Mouse (Mus musculus) bone marrow, adult 2 months (tissue): ENCODE measurements around the gene Soga1. TPM values are rescaled to one million over a fixed set of nuclear protein-coding genes. Genes with fewer than 3 reads are reported as not detected.

Experiments
- H3K27ac ChIP-seq: fragments of 200-500 bp; 2 replicates; pipeline ENCODE4 v1.5.1; 2012; ENCODE audit warnings: low read depth, mild to moderate bottlenecking, control low read depth, inconsistent platforms, low read length; ENCODE audit not compliant: control insufficient read depth, poor library complexity, insufficient read depth
- H3K4me1 ChIP-seq: fragments of 200-500 bp; 2 replicates; pipeline ENCODE4 v1.6.1; 2011; ENCODE audit warnings: low read length; ENCODE audit not compliant: control insufficient read depth, insufficient read depth
- H3K4me3 ChIP-seq: fragments of 200-500 bp; replicated peaks from 2 replicates; pipeline ENCODE3; 2011; ENCODE audit warnings: mild to moderate bottlenecking, low read depth, low read length, control low read depth; ENCODE audit not compliant: control insufficient read depth
- CTCF ChIP-seq: fragments of 200-500 bp; IDR thresholded peaks from 2 replicates; pipeline ENCODE4 v1.5.1; 2011; ENCODE audit warnings: low read length, control low read depth; ENCODE audit not compliant: control insufficient read depth, insufficient read depth
- POLR2A ChIP-seq: fragments of 200-500 bp; IDR thresholded peaks from 2 replicates; pipeline ENCODE4 v1.6.1; 2011; ENCODE audit warnings: low read depth, mild to moderate bottlenecking, control low read depth, low read length, borderline replicate concordance; ENCODE audit not compliant: control insufficient read depth
- WGBS: fragments of 180-500 bp; shearing (Covaris S2); methylation state at CpG from one replicate; pipeline ENCODE4 v1.1.7; 2018; 5-methylcytosine and 5-hydroxymethylcytosine counted together
- polyA plus RNA-seq: library from polyadenylated mRNA; stranded (reverse); fragments of >200 nt; gene quantifications from 2 replicates; pipeline ENCODE4 v1.2.4, GENCODE M21; 2011; ENCODE audit warnings: low replicate concordance; ENCODE audit not compliant: missing spikeins, insufficient read depth, insufficient read length

The Soga1 gene
- polyA plus RNA-seq, 1 experiment: 5.0 TPM

DNA sequence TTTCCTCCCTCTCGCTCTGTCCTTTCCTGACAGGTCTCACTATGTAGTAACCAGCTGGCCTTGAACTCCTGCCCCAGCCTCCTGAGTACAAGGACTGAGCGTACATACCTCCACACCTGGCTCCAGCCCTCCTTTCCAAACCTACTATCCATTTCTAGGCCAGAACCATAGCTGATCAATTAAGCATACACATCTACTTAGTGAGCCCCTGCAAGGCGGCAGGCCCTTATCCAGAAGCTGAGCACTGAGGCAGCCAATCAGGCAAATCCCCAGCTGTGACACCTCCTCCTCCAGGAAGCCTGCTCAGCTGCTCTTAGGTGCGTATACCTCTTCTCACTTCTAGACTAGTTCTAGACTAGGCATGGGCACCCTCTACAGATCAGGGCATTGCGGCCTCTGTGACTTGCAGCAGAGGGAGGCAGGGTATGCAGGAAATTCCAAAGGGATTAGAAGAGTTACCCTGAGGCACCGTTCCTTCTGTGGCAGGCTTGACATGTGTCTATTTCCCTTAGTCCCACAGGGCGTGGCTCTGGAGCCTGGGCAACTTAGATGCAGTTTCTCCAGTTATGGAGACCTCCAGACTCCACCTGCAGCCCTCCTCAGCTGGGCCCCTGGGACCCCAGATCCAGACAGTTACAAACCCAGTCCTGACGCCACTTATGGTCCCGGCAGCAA, 6.6 kb downstream of the Soga1 start:
- WGBS: 70% methylated on average over 9 of the region's 9 CpGs
- TF ChIP-seq POLR2A: no peak
- no peak for TF ChIP-seq CTCF
- H3K4me1 ChIP-seq: peaks cover 3% of the 10 kb centered on the region
- H3K27ac ChIP-seq: no peak overlapping the region
- no peak overlapping the region for H3K4me3 ChIP-seq

DNA sequence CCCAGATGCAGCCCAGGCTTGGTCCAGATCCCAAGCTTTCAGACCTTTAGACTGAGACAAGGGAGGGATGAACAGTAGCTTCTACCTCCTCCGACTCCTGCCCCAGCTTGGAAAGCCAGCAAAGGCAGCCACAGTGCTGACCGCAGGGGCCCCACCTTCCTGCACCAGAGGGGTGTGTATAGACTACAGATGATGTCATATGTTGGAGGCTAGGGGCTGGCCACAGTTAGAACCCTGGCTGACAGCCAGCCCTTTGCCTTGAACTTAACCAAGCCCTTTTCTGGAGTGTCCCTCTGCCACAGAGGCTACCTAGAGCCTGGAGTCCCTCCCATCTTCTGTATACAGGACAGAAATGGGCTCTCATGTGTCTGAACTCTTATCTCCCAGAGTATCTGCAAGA, 7.5 kb downstream of the Soga1 start:
- 6% methylated on average over 2 of the region's 2 CpGs for WGBS

DNA sequence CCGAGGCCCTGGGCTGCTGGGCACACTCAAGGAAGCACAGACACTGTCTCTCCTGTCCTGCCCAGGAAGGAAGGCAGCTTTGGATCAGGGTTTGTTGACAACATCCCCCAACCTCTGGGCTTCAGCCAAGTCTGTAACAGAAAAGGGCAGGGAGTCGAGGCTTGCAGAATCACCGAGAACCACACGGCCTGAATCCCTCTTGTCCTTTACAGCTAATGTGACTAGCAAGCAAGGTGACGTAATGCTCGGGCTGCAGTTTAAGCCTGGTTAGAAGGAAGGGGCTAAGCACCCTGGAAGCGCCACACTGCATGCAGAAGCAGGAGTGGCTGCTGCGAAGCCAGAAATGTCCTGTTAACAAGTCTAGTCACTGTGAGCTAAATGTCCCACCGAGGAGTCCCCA, 8.7 kb downstream of the Soga1 start:
- TF ChIP-seq CTCF: no peak
- no peak for TF ChIP-seq POLR2A
- H3K4me3 ChIP-seq: no peak overlapping the region
- H3K4me1 ChIP-seq: peaks cover 4% of the 10 kb centered on the region
- H3K27ac ChIP-seq: no peak overlapping the region
- WGBS: 8% methylated on average over 9 of the region's 9 CpGs

More for the DNA sequence above, 7.5 kb downstream of the Soga1 start:
- Histone ChIP-seq H3K4me3 (no peak overlapping the region), H3K4me1 (peaks cover 3% of the 10 kb centered on the region), H3K27ac (no peak overlapping the region)
- TF ChIP-seq CTCF (no peak), POLR2A (no peak)

DNA sequence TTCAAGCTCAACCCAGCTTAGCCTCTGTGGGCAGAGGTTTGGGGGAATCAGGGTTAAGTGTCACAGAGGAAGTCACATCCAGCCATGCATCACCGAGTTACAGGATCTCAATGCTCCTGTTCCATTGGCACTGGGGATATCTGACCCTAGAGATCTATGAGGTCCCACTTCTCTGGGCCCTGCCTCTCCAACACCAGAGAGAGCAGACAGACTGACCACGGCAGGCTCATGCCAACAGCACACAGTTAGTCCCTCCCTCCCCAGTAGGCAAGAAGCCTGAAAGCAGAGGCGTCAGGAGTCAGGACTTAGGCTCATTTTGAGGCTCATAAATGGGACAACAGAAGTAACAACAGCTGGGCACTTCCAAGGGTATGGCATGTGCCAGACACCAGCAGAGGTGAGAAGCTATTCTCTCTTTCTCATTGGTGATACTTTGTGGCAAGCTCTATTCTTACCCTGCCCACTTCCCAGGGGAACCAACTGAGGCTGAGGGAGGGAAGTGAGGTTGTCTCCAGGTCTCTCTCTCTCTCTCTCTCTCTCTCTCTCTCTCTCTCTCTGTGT, 9.2 kb downstream of the Soga1 start:
- no peak overlapping the region for H3K4me3 ChIP-seq
- no peak overlapping the region for H3K27ac ChIP-seq
- H3K4me1 ChIP-seq: peaks cover 4% of the 10 kb centered on the region
- TF ChIP-seq POLR2A: no peak
- no peak for TF ChIP-seq CTCF
- WGBS: 15% methylated on average over 3 of the region's 3 CpGs

DNA sequence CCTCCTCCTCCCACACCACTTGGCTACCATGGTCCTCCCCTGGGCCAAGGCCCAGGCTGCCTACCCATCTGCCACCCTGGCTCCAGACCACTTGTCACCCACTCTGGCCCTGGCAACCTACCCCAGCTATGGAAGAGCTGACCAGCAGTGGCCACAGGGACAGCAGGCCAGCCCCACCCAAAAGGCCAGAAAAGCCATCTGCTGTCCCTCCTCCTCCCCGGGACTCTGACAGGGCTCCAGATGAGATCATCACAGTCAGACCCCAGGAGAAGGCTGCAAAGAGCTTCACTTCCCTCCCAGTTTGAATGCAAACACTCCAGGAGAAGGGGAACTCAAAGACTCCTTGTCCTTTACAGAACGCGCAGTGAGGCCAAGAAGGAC, 9.7 kb downstream of the Soga1 start:
- no peak overlapping the region for H3K4me3 ChIP-seq
- TF ChIP-seq CTCF (no peak), POLR2A (no peak)
- H3K27ac ChIP-seq: 0 out of 2 replicates have a peak overlapping the region, but pooled peaks have one; percentile 19
- H3K4me1 ChIP-seq: peaks cover 4% of the 10 kb centered on the region
- 27% methylated on average over 3 of the region's 3 CpGs for WGBS

DNA sequence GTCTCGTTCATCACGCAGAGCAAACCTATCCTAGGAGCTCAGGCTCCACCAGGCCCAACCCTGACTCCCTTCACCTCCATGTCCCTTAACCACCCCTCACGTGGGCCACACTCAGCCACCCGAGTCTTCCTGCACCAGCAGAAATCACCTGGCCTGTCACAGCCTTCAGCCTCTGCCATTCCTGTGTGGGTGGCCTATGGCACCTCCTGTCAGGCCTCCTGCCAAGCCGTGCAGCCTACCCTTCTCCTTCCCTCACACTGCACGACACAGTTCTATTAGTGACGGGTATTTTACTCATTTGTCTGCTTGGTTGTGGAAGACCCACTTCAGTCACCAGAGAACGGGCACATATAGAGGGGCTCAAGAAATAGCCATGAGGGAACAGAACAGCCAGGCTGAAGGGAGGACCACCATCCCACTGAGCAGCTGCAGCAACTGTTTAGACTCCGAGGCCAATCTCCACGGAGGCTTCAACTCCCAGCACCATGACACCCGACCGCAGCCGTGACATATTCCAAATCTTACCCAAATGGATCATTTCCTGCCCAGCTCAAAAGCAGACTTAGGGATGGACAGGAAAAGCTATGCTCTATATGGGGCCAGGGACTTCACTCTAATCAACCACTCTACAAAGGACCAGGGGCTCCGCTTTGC, 10.2 kb downstream of the Soga1 start:
- Histone ChIP-seq H3K27ac (0 out of 2 replicates have a peak overlapping the region, but pooled peaks have one; percentile 19), H3K4me3 (no peak overlapping the region), H3K4me1 (peaks cover 4% of the 10 kb centered on the region)
- 80% methylated on average over 14 of the region's 14 CpGs for WGBS
- TF ChIP-seq CTCF: no peak
- no peak for TF ChIP-seq POLR2A

DNA sequence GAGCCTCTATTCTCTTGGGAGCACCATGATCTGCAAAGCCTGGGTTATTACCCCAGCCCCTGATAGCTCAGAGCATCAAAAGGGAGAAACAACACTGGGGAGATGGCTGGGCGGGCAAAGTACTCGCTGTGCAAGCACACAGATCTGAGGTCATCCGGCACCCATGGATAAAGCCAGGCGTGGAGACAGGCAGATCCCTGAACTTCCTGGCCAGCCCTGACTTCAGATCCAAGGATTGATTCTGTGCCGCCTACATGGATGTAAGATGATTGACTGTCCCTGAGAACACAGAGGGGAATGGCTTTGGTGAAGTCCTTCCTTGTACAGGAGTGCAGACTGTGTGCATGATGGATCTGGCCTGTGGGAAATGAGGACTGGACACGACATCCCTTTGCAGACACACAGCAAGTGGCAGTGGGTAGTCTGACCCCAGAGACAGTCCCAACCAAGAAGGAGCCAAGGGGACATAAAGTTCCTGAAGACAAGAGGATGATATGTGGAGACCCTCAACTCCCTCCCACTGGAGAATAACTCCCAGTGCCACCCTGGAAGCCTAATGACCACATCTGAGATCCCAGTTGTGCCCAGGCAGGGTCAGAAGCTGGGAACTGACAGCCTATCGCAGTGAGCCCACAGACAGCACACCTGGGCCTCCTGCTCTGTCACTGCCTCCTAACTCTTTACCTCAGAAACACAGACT, 12.2 kb downstream of the Soga1 start:
- WGBS: 84% methylated on average over 7 of the region's 7 CpGs
- TF ChIP-seq POLR2A (no peak), CTCF (no peak)
- no peak overlapping the region for H3K27ac ChIP-seq
- peaks cover 8% of the 10 kb centered on the region for H3K4me1 ChIP-seq
- no peak overlapping the region for H3K4me3 ChIP-seq

DNA sequence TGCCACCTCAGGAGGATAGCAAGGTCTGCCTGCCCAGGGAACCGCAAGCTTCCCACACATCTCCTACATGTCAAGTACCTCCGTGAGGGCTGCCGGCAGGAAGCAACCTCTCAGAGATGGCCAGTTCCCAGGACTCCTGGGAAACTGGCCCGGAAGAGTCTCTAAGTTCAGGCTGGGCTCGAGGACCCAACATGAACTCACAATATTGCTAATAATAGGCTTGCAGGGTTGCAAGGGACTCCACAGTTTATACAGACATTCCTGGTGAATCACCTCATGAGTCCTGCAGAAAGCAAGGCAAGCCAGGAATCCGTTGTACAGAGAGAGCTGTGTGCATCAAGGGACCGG, 13.2 kb downstream of the Soga1 start:
- WGBS: 77% methylated on average over 7 of the region's 7 CpGs
- peaks cover 8% of the 10 kb centered on the region; the same call in 1 of the 2 replicates for H3K4me1 ChIP-seq
- TF ChIP-seq POLR2A (no peak), CTCF (no peak)

More for the DNA sequence above, 13.2 kb downstream of the Soga1 start:
- H3K4me3 ChIP-seq: no peak overlapping the region
- no peak overlapping the region for H3K27ac ChIP-seq
